ENCODE assay signal across 15 mouse cellular contexts in the genomic region with DNA sequence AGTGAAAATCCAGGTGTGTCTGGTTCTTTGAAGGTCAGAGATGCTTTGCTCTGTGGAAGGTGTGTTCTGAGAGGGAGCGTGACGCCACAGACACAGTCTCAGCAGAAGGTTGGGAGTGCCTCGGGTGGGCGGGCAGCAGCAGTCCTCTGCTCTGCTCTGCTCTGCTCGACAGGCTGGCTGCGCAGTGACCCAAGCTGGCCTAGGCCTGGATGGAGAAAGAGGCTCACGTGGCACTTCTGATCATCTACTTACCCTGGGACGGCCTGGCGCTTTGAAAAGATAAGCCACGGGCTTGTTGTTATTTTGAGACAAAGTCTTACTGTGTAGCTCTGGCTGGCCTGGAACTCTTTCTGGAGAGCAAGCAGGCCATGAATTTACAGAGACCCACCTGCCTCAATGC. TPM values are rescaled to one million over a fixed set of nuclear protein-coding genes. Genes with fewer than 3 reads are reported as not detected.
DNase-seq lines count a peak whose midpoint lies in the region; ATAC-seq and TF ChIP-seq lines count a peak whose summit lies in the region.
"Had no signal": no experiment of that assay in that cellular context is flagged by ENCODE, and none has a peak within 500 bp of the region (broad histone marks: within the 10 kb centered on the region; RNA-seq: fewer than 3 reads in every experiment).

No protein-coding gene starts in this region.

- no peaks in the 10 kb centered on the region for H3K27me3 ChIP-seq in heart, adult 2 months (ENCODE audit: control insufficient read depth, insufficient read depth, low read length)
- H3K27me3 ChIP-seq: neural tube, embryonic 12.5 days; stomach, embryonic 15.5 days had no signal

- peaks cover 11% of the 10 kb centered on the region for H3K4me1 ChIP-seq in heart, adult 2 months (ENCODE audit: control insufficient read depth, insufficient read depth, low read length)

- peak overlapping the region; percentile 69 for H3K27ac ChIP-seq in heart, adult 2 months
- H3K27ac ChIP-seq: hindbrain, embryonic 10.5 days; midbrain, embryonic 10.5 days; neural tube, embryonic 12.5 days; stomach, embryonic 15.5 days had no signal

- intact Hi-C loops in left cerebral cortex, postnatal 36 days (cut with DNase I), result no loop called here
- intact Hi-C loops in left cerebral cortex, postnatal 14 days (cut with DNase I), result no loop called here
- intact Hi-C loops in heart, adult 2 months (cut with DNase I), result no loop called here
- intact Hi-C loops in heart, postnatal 25 days (cut with DNase I), result no loop called here

- H3K36me3 ChIP-seq in heart, adult 2 months (ENCODE audit: control insufficient read depth, insufficient read depth, low read length), result no peaks in the 10 kb centered on the region
- H3K36me3 ChIP-seq: hindbrain, embryonic 10.5 days; midbrain, embryonic 10.5 days; neural tube, embryonic 12.5 days; stomach, embryonic 15.5 days had no signal

- no peak overlapping the region for H3K9ac ChIP-seq in heart, adult 2 months (ENCODE audit: low read depth, low read length)
- H3K9ac ChIP-seq: neural tube, embryonic 12.5 days; stomach, embryonic 15.5 days had no signal

- H3K4me3 ChIP-seq in heart, adult 2 months, result no peak overlapping the region
- H3K4me3 ChIP-seq: hindbrain, embryonic 10.5 days; midbrain, embryonic 10.5 days; neural tube, embryonic 12.5 days; stomach, embryonic 15.5 days had no signal

- TF ChIP-seq POLR2A in heart, adult 2 months (IDR thresholded peaks at IDR 0.05; ENCODE audit: insufficient read depth, low read depth, low read length), result peak; percentile 58; the same call in 1 of the 2 replicates

- ATAC-seq in megakaryocyte, adult 5-6 weeks (ENCODE audit: poor library complexity, severe bottlenecking), result no peak

- WGBS in heart, adult 2 months, result 29% methylated on average over 10 of the region's 10 CpGs

- peak; percentile 91 for TF ChIP-seq EP300 in heart, adult 2 months (IDR thresholded peaks at IDR 0.05; ENCODE audit: insufficient read depth, low read depth, low read length)

- no peak for TF ChIP-seq CTCF in heart, adult 2 months (IDR thresholded peaks at IDR 0.05)

- DNase-seq in cerebellum, postnatal 10 days, result peak; percentile 51 to 55
- no peak for DNase-seq in cerebellum, postnatal 25 days
- peak; percentile 20 to 30 for DNase-seq in left cerebral cortex, postnatal 36 days (ENCODE audit: low spot score in 2 of 2)
- DNase-seq in left cerebral cortex, postnatal 14 days (ENCODE audit: low spot score in 2 of 2), result no peak
- peak; percentile 60 to 82 for DNase-seq in heart, adult 2 months
- peak; percentile 34 for DNase-seq in heart, postnatal 25 days (ENCODE audit: low spot score)
- DNase-seq in thymus, adult 18-20 months, result no peak
- DNase-seq: cerebellum, postnatal 36 days; kidney, adult 2 months; lung, adult 2 months had no signal

- H3K79me2 ChIP-seq in heart, adult 2 months (replicated peaks; ENCODE audit: control insufficient read depth, insufficient read depth, low read length), result no peaks in the 10 kb centered on the region

RNA-seq across cellular contexts. Expression of a gene that starts 29.0 kb away (rescaled TPM):
- 10 to 100 TPM; 19.2 to 26.8 TPM for total RNA-seq in left cerebral cortex, postnatal 36 days (2021)
- total RNA-seq in left cerebral cortex, postnatal 14 days (2021), result 10 to 100 TPM; 73.0 to 75.0 TPM
- 100 to 1,000 TPM; 157 to 177 TPM for total RNA-seq in heart, adult 2 months (2021)
- polyA plus RNA-seq in heart, adult 2 months (2012; rRNA removed), result 91.9 and 179 TPM in 2 replicates
- total RNA-seq in heart, postnatal 25 days (2021), result 100 to 1,000 TPM; 166 to 175 TPM
- 7.3 and 9.2 TPM in 2 replicates for total RNA-seq in megakaryocyte, adult 5-6 weeks (2015)
- 10.6 and 12.7 TPM in 2 replicates for total RNA-seq in megakaryocyte, adult 5-6 weeks (2017)

Comparison
In these comparisons a context has a peak if more than half of its experiments do, and no peak if none do; other contexts are left out.
1. DNase-seq: peak in cerebellum, postnatal 10 days (2 of 2), left cerebral cortex, postnatal 36 days (2 of 2), heart, adult 2 months (2 of 2) and heart, postnatal 25 days (single experiment); none in cerebellum, postnatal 25 days (0 of 2), left cerebral cortex, postnatal 14 days (0 of 2) and thymus, adult 18-20 months (0 of 2).